Mouse (Mus musculus) stomach, postnatal 0 days (tissue): ENCODE measurements around the gene Atp8a2.

Experiments
- CTCF ChIP-seq: IDR thresholded peaks from 2 replicates; pipeline ENCODE4 v1.5.1; 2016; ENCODE audit warnings: antibody characterized with exemption, low read depth, mild to moderate bottlenecking, moderate library complexity
- EP300 ChIP-seq: optimal IDR thresholded peaks from 2 replicates; pipeline ENCODE3; 2016; ENCODE audit warnings: antibody characterized with exemption

GRCm38 (mm10) chr14:60086808-60087725, 109.9 kb downstream of the Atp8a2 start:
- TF ChIP-seq EP300 (no peak), CTCF (no peak)
